Mouse (Mus musculus): ENCODE results near the gene Alox5.

The Alox5 gene

DNA sequence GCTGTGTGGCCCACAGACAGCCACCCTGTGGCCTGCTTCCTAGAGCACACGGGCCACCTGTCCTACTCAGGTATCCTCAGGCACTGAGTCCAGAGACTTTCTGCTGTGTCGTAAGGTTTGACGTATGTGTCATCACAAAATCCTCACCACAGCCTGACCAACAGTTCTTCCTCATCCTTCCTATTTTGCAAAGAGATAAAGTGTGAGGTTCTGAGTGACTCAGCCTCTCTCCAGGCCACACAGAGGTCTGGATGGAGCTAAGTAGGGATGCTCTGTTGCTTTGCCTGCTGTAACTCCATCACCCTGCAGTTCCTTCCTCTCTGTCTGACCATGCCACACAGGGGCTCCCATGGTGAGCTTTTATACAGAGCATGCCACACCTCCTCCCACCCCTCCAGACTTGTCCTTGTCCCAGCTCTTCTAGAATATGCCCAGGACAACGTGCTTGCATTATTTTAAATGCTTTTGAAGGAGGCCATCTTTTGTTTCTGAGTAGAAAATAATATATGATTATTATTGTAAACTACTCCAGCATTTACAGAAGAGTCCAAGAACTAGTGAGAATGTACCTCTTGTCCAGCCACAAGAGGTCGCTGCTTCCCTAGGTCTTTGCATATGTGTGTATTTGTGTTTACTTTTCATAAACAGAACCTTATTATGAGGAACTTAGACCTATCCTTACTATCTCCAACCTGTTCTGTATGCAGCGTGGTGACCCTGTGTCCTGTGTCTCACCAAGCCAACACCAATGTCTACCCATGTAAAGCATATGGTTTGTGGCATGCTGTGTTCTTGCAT, 43.3 kb downstream of the Alox5 start:
- in situ Hi-C loops (cut with MboI), result no loop called here

DNA sequence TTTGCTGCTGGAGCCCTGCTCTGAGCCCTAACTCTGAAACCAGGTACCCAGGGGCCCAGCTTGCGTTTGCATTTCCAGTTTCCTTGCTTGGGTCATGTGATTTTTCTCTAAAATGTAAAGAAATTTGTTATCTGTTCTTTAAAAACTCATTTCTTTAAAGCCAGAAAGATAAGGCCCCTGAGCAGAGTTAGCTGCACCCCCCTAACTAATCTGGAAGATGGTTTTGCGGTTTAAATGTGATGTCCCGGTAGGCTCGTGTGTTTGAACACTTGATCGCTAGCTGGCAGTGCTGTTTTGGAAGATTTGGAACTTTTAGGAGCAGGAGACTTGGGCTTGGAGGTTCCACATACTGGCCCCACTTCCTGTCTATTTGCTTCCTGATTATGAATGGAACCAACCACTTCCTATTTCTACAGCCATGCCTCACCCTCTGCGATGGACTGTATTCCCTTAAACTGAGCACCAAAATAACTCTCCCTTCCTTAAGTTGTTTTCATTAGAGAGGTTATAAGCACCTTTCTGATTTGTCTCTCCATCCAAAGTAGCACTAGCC, 44.9 kb downstream of the Alox5 start:
- in situ Hi-C loops (cut with MboI), result no loop called here

DNA sequence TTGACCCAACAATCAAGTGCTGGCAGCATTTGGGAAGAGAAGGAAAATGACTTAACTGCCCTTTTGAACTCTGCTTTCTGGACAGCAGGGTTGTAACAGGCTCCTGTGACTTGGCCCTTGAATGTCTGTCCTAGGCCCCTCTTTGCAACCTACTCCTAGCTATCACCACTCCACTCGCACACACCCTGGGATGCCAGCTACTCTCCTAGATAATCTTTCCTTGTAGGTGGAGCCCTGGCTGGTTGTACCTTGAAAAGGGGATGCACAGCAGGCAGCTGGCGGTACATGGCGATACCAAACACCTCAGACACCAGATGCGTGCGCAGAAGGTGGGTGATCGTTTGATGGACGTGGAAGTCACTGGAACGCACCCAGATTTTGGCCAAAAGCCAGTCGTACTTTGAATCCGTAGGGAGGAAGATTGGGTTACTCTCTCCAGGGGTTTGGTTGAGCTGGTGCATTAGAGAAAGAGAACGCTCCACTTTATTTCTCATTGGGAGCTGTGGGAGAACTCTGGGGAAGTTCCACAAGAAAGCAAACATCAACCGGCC, 45.8 kb downstream of the Alox5 start:
- in situ Hi-C loops (cut with MboI), result no loop called here

DNA sequence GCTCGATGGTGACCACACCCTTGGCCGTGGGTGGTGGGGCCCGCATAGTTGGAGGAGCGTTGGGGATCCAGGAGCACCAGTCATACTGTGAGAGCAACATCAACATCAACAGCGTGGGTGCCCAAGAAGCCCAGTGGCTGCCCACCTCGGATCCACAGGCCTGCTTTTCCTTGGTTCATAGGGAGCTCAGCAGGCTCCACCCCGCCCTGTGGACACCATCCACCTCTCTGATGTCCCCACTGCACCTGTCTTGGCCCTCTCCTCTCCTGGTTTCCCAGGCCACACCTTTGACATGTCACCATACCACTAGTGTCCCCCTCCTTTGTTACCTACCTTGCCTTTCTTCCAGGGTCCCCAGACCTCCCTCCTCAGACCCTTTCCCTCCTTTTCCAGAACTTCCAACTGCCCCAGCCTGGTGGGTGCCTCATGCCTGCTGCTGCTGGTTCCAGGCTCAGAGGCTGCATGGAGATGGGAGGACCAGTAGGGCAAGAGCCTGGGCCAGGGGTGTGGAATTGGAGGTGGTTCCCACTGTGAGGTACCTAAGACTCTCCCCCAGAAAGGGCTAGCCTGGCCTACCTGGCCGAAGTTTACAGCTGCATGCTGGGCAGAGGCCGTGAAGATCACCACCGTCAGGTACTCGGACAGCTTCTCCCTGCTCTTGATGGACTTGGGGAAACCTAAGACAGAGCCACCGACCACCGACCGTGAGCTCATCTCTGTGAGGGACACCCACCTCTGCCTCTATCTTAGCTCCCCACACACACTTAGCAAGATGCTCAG, 48.2 kb downstream of the Alox5 start:
- in situ Hi-C loops (cut with MboI), result no loop called here

DNA sequence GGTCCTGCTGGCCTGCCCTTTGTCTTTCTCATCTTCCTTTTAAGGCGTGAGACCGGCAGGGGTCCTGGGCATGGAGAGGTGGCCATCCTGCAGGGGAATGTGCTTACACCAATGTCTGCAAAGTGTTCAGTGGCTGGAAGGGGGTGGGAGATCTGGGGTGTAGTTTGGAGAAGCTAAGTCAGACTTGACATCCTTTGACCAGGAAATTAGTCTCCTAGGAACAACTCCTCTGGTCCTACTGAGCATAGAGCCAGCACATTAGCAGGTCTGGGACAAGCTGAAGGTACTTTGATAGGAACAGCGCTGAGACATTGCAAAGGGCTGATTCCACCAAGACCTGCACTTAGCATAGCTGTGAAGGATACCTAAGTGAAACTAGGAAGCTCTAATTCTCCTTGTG, 49.3 kb downstream of the Alox5 start:
- in situ Hi-C loops (cut with MboI), result no loop called here

DNA sequence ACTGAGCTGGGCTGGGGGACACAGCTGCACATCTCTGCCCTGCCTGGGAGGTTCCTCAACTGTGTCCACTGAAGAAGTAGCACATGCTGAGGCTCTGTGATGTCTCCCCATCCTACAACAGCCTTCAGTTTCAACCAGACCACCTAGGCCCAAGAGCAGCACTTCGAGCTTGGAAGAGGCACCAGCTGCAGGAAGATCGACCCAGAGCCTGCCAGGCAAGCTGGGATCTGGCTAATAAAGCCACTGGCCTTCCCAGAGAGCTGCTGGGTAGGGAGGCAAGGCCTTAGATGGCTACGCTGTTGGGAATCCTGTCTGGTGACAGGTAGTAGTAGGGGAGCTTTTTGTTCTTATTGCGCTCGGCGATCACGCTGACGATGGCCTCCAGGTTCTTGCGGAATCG, 50.5 kb downstream of the Alox5 start:
- in situ Hi-C loops (cut with MboI), result no loop called here

DNA sequence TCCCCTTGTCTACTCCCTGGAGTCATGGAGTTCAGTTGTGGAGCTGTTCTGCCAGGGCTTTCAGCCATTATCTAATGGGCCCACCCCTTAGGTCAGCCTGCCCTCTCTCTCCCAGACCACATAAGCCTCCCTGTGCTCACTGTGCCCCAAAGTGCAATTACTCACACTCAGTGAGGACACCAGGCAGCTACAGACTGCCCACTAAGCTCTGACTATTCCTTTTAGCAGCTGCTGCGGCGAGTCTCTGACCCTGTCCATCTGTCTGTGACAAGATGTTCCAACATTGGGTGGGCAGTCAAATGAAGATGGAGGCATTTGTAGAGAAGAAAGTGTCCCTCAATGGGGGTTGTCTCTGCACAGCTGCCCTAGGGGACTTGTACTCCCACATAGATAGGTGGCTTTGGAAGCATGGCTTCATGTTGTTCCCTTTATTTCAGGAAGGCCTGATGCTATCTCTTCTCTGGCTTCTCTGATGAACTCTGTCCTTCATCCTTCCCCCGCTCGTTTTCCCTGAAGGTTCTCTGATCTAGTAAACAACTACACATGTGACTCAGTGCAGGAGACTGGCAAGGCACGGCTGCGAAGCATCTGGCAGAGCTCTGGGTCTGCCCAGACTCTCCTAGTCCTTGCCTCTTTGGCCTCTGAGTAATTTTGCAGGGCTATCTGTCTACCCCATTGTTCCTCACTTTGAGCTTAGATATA, 52.9 kb downstream of the Alox5 start:
- in situ Hi-C loops (cut with MboI), result no loop called here

DNA sequence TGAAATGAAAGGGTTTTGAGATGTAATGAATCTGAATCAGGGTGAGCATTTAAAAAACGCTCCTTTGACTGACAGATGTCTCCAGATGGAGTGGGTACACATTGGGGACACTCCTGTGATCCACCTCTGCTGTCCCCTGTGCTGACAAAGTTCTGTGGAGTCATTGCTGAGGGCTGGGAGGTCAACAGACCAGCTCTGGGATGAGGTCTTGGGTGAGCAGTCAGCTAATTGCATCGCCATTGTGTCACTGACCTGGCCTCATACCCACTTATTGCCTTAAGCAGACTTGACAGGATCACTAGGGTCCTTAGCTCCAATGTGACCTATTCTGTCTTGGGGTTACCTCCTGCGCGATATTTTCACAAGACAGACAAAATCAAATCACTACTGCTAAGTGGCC, 53.8 kb downstream of the Alox5 start:
- in situ Hi-C loops (cut with MboI), result no loop called here

DNA sequence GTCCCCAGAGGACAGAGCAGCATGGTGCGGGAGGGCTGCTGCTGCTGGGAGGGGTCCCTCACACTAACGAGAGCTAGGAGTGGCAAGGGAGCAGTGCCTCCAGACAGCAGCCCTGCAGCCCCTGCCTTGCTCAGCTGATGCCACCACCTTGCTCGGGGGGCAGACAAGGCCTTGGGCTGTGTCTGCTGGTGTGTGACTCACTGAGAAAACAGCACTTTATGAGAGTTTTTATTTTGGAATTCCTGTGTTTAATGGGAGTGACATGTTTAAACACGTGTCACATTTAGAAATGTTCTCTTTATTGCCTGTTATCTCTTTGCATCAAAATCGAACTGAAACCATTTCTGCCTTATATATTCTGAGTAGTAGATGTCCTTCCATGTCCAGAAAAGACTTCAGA, 54.3 kb downstream of the Alox5 start:
- in situ Hi-C loops (cut with MboI), result no loop called here

DNA sequence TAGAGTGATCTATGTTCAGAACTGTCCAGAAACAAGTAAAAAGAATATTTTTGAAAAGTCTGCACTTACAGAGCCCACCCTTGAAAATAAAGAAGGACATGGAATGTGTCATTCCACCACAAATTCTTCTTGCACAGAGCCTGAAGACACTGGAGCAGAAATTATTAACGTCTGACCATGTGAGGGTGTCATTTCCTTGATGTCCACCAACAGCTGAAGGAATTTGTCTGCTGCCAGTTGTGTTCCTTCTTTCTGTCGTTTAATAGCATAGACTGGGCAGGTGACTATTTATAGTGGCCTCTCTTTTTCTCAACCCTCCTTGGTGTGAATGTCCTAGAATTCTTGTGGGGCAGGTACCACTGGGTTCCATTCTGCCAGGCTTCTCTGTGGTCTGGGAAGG, 54.8 kb downstream of the Alox5 start:
- in situ Hi-C loops (cut with MboI), result no loop called here

DNA sequence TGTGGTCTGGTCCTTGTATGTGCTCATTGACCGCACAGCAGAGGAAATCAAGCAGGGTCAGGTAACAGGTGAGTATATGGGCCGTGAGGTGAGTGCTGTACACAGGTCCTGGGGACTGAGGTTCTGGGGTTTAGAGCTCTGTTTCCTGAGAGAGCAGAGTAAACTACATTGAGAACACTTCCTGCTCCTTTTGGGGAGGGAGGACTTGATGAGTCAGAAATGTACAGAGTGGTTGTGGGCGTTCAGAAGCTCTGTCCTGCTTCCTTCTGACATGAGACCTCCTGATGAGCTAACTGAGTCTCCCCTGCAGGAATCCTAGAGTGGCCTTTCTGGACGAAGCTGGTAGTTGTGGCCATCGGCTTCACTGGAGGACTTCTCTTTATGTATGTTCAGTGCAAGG, 55.3 kb downstream of the Alox5 start:
- in situ Hi-C loops (cut with MboI), result no loop called here

DNA sequence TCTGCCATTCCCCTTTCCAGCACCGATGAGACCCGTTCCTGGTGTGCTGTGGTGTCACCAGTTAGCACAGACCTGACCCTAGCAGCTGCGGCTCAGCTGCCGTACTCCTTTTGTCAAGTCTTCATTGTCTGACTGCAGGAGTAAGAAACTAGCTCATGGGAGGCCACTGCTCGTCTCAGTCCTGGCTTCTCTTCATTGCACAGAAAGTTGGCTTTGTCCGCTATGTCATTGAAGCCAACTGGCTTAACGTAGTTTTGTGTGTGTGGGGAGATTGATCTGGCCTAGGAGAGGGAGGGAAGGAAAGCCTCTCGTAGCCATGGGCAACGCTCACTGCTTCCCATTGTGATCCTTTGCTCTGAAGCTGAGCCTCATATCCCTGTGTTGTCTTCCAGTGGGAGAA, 55.7 kb downstream of the Alox5 start:
- in situ Hi-C loops (cut with MboI), result no loop called here

DNA sequence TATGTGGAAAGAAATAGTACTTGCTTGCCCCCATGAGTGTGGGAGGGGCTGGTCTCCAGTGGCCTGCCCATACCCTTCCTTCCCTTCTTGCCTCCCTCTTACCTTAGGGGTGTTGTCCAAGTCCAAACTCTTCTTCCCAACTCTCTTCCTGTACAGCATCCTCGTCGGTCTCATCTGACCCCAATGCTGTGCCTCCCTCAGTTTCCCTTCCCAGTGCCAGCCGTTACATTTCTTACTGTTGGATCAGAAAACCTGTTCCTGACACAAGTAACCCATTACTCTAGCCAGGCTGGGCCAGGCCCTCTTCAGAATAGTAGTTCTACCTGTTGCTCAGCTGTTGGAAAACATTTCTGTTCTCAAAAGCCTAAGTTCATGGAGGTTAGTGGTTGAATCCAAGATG, 58.6 kb downstream of the Alox5 start:
- in situ Hi-C loops (cut with MboI), result no loop called here

DNA sequence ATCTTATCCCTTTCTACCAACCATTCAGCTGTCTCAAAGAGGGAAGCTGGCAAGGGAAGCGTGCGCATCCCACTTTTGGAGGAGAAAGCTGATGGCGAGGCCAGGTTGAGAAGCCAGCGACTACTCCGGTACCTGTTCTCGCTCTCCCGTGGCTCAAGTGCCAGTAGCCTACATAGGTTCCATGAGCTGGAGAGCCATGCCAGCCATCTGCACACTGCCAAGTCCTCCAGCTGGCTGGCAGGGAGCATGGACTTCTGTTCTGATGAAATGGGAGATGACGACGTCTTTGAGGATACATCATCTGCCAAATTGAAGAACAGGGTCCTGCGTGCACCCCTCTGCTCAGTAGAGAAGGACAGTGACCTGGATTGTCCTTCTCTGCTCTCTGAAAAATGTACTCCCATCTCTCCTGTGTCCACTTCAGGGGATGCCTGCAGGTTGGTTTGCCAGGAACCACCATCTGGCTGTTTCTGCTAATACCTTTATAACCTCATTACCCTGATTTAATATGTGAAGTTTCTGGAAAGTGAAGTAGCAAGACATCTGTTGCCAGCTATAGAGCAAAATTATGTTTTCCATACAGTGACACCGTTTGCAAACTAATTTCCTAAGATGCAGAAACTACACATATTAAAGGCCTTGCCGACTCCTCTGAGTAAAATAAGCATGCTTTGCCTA, 59.1 kb downstream of the Alox5 start:
- in situ Hi-C loops (cut with MboI), result no loop called here

DNA sequence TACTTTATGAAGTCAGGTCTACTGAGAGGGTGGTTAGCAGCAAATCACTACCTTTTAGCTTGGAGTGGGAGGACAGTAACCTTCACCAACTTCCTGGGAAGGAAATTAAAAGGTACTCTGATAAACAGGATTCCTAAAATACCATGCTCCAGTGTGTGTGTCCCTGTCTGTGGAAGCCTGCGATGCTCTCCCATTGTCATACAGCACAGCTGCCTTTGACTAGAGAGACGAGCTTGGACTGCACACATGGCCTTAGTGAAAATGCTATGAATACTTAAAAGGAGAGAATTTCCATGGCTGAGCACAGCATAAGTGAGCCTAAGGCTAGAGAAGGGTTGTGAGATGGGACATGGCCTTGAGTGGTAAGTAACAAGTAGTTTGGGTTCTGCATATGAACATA, 62.8 kb downstream of the Alox5 start:
- in situ Hi-C loops (cut with MboI), result no loop called here

DNA sequence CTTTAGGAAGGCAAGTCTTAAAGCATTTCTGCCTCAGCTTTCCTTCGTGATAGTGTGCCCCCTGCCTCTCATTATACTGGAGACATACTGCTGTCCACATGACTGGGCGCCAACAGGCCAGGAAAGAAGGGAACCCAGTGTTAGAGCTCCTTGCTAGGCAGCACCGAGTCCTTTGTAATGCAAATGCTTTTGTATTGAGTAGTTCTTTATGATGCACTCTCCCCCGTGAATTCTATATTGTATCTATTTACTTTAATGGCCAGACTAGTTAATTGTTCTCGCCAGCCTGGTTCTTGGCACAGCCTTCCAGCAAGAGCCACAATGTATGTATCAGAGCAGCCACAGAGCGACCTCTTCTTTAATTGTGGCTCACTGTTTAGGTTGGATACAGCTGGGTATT, 63.4 kb downstream of the Alox5 start:
- in situ Hi-C loops (cut with MboI), result no loop called here

DNA sequence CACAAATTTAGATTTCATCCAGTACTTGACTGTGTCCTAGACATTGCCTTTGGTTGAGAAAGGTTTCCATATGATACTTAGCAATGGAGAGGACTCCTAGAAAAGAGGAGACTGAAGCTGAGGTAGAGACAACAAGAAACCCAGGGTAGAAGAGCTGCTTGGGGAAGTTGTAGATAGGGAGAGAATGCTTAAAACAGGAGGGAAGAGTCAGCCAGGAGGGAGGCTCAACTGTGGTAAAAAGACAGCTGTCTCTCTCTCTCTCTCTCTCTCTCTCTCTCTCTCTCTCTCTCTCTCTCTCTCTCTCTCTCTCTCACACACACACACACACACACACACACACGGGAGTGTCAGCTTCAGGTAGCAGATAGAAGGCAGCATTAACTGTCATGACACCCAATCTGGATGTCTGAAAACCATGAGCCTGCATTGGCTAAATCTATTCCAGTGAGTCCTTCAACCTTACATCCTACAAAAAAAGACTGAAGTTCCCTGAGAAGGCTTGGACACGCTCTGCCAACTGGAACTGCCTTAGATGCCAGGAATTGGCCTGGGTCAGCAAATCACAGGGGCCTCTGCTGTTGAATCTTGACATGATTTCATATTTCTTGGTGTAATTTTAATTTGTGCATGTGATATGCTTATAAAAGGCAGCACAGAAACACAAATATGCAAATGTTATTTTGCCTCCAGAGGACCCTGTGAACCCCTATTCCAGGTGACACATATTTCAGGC, 65.9 kb downstream of the Alox5 start:
- in situ Hi-C loops (cut with MboI), result no loop called here

DNA sequence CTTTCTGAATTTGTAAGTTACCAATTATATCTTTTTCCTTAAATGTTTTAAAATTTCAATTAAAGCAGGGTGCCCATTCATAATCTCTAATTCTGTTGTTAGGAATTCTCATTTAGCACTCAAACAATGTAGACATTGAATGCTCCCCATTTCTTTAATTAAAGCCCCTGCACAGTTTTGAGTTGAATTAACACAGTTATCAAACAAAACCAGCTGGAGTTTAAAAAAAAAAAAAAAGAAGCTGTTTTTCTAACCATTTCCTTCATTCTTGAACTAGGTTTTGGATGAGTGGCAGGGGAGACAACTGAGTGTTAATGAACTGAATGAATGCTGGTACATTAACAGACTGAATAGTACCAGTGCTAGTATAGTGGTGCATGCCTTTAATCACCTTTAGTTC, 71.5 kb downstream of the Alox5 start:
- in situ Hi-C loops (cut with MboI), result no loop called here

DNA sequence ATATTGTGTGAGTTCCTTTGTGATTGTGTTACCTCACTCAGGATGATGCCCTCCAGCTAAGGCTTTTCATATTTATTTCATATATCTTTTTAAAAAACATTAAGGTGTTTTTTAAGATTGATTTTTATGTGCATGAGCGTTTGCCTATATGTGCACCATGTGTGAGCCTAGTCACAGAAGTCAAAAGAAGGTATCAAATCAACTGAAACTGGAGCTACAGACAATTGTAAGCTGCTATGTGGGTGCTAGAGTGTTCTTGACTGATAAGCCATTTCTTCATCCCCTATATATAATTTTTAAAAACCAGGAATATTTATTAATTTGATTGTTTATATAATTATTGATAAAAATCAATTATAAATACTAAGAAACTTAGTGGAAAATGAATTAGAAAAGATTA, 72.9 kb downstream of the Alox5 start:
- in situ Hi-C loops (cut with MboI), result no loop called here

DNA sequence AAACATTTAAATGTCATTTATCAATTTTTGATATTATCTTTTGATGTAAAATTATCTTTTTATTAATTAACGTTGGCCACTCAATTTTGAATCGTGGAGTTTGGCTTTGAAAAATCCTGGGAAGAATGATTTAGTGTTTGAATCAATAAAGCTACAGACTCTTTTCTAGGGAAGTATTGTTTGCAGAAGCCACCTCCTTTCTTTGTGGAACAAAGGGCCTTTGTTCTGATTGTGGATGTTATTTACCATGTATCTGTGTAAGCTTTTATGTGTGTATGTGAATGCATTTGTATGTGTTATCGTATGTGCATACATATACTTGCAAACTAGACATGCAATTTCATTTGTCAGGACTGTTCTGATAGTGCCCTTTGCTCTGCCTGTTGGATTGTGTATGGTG, 74.5 kb downstream of the Alox5 start:
- in situ Hi-C loops (cut with MboI), result no loop called here

DNA sequence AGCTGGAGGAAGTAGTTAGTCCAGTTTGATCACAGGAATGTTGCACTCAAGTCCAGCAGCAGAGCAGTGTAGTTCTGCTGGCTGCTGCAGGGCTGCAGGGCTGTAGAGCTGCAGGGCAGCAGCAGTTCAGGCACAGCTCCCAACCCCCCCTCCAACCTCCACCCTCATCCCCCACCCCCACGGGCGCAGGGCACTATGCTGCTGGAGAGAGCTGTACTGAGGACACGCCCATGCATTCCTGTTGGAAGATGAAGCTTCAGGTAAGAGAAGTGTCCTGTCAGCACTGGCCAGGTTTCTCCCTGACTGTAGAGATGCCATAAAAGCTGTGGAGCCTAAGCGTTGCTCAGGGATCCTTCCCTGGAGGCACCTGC, 74.9 kb downstream of the Alox5 start:
- in situ Hi-C loops (cut with MboI), result no loop called here

Data from mature B cell (primary cell).